ENCODE assay signal across 7 mouse cellular contexts in the genomic region with DNA sequence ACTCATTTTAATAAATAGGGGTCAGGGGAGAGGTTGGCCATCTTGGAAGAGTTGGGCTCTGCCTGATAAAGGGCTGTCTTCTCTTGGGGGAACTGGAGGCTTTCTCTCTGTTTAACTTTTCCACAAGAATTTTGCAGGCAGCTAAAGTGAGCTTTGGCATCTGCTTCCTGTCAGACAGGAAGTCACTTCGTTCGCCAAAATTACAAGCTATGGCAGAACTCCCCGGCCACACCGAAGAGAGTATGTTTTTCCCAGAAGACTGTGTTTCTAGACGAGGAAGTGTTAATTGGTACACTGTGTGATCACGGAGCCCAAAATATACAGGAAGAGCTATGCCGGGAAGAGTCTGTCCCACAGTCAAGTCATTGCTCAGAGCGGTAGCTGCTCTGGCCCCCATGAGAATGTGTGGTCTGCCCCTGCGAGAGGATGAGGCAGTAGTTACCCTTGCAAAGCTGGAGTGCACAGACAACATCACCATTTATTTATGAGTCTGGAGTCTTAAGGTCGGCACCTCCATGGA.
DNase-seq lines count a peak whose midpoint lies in the region; ATAC-seq and TF ChIP-seq lines count a peak whose summit lies in the region.

No protein-coding gene starts in this region.

- 40% methylated on average over 10 of the region's 10 CpGs for WGBS in embryonic facial prominence, embryonic 10.5 days
- 48% methylated on average over 10 of the region's 10 CpGs for WGBS in heart, postnatal 0 days
- WGBS in limb, embryonic 14.5 days: 49% methylated on average over 10 of the region's 10 CpGs

- peak overlapping the region; percentile 68 for H3K27ac ChIP-seq in MEL (ENCODE audit: control insufficient read depth, low read depth, low read length)
- peak overlapping the region; percentile 78 for H3K27ac ChIP-seq in embryonic facial prominence, embryonic 10.5 days (replicated peaks)
- H3K27ac ChIP-seq in heart, postnatal 0 days (ENCODE audit: low read depth): peak overlapping the region; percentile 82
- peak overlapping the region; percentile 28; the same call in 1 of the 2 replicates for H3K27ac ChIP-seq in limb, embryonic 14.5 days (replicated peaks; ENCODE audit: low read depth, low read length)

- no peak for TF ChIP-seq POLR2A in MEL (IDR thresholded peaks at IDR 0.05; ENCODE audit: control insufficient read depth in 1 of 2, insufficient read depth in 1 of 2, low read depth in 1 of 2, low read length in 2 of 2, poor library complexity in 1 of 2)
- TF ChIP-seq POLR2A in limb, embryonic 14.5 days (IDR thresholded peaks at IDR 0.05; ENCODE audit: borderline replicate concordance, extremely low read depth, insufficient read depth, insufficient read length): no peak

- H3K9ac ChIP-seq in MEL (ENCODE audit: control insufficient read depth, low read depth, low read length, poor library complexity, severe bottlenecking): peak overlapping the region; percentile 28; the same call in 1 of the 2 replicates
- H3K9ac ChIP-seq in heart, postnatal 0 days (replicated peaks; ENCODE audit: low read depth, low read length): no peak overlapping the region
- H3K9ac ChIP-seq in limb, embryonic 14.5 days (ENCODE audit: low read depth, low read length, severe bottlenecking): no peak overlapping the region

- H3K4me2 ChIP-seq in heart, postnatal 0 days (ENCODE audit: low read depth, low read length): no peak overlapping the region
- H3K4me2 ChIP-seq in limb, embryonic 14.5 days (replicated peaks; ENCODE audit: low read depth, low read length, severe bottlenecking): no peak overlapping the region

- TF ChIP-seq RAD21 in MEL (IDR thresholded peaks at IDR 0.05; ENCODE audit: low read depth, low read length): no peak

- ATAC-seq in heart, postnatal 0 days (ENCODE audit: insufficient read depth, low read depth): no peak
- ATAC-seq in limb, embryonic 14.5 days (ENCODE audit: low FRiP score, low read depth): no peak

- H3K79me2 ChIP-seq in MEL (ENCODE audit: control insufficient read depth, insufficient read depth, low read length, poor library complexity): no peaks in the 10 kb centered on the region

- no peaks in the 10 kb centered on the region for H3K27me3 ChIP-seq in MEL (ENCODE audit: control insufficient read depth in 1 of 2, insufficient read depth in 2 of 2, low read length in 2 of 2)
- no peaks in the 10 kb centered on the region for H3K27me3 ChIP-seq in embryonic facial prominence, embryonic 10.5 days (replicated peaks; ENCODE audit: low read depth, poor library complexity, severe bottlenecking)
- no peaks in the 10 kb centered on the region for H3K27me3 ChIP-seq in heart, postnatal 0 days (ENCODE audit: control insufficient read depth, insufficient read depth, low read length)
- no peaks in the 10 kb centered on the region for H3K27me3 ChIP-seq in limb, embryonic 14.5 days (ENCODE audit: control insufficient read depth, insufficient read depth, low read length)

- TF ChIP-seq CTCF in MEL (IDR thresholded peaks at IDR 0.05 in 2 of 3, conservative IDR thresholded peaks at IDR 0.05 in 1 of 3; ENCODE audit: control insufficient read depth in 1 of 3, insufficient read depth in 1 of 3, low read depth in 2 of 3, low read length in 3 of 3, poor library complexity in 1 of 3, severe bottlenecking in 1 of 3): no peak
- no peak for TF ChIP-seq CTCF in heart, postnatal 0 days (IDR thresholded peaks at IDR 0.05; ENCODE audit: low read depth)

- no peak overlapping the region for H3K4me3 ChIP-seq in MEL (ENCODE audit: control insufficient read depth in 1 of 2, insufficient read depth in 1 of 2, low read depth in 2 of 2, low read length in 2 of 2)
- H3K4me3 ChIP-seq in embryonic facial prominence, embryonic 10.5 days: peak overlapping the region; percentile 6; the same call in 1 of the 2 replicates
- H3K4me3 ChIP-seq in heart, postnatal 0 days (ENCODE audit: low read depth, low read length): no peak overlapping the region
- no peak overlapping the region for H3K4me3 ChIP-seq in limb, embryonic 14.5 days (replicated peaks; ENCODE audit: low read length)

- H3K36me3 ChIP-seq in MEL (ENCODE audit: control insufficient read depth in 1 of 2, insufficient read depth in 2 of 2, low read length in 2 of 2): peaks cover 0 to 18% of the 10 kb centered on the region in 2 experiments; a peak in 2 of 4 replicates
- H3K36me3 ChIP-seq in embryonic facial prominence, embryonic 10.5 days (replicated peaks): peaks cover 3% of the 10 kb centered on the region; the same call in 1 of the 2 replicates
- no peaks in the 10 kb centered on the region for H3K36me3 ChIP-seq in heart, postnatal 0 days (replicated peaks; ENCODE audit: control insufficient read depth, insufficient read depth, low read length)
- H3K36me3 ChIP-seq in limb, embryonic 14.5 days (ENCODE audit: control insufficient read depth, insufficient read depth, low read length): no peaks in the 10 kb centered on the region

- DNase-seq in MEL (ENCODE audit: low read depth, low spot score): no peak
- DNase-seq in embryonic facial prominence, embryonic 10.5 days (ENCODE audit: low spot score): no peak
- peak; percentile 48 for DNase-seq in heart, postnatal 0 days (ENCODE audit: low spot score)
- DNase-seq in limb, embryonic 14.5 days (ENCODE audit: low spot score): no peak
- DNase-seq in adrenal gland, postnatal 36 days: no peak
- DNase-seq in adrenal gland, adult 18-20 months (ENCODE audit: low spot score in 2 of 2): no peak
- no peak for DNase-seq in retina, embryonic 14.5 days (ENCODE audit: low spot score)

- H3K4me1 ChIP-seq in MEL (ENCODE audit: control insufficient read depth in 1 of 2, insufficient read depth in 2 of 2, low read length in 2 of 2): peaks cover 10 to 31% of the 10 kb centered on the region in 2 experiments
- peaks cover 73% of the 10 kb centered on the region for H3K4me1 ChIP-seq in embryonic facial prominence, embryonic 10.5 days
- H3K4me1 ChIP-seq in heart, postnatal 0 days (ENCODE audit: control insufficient read depth, insufficient read depth): peaks cover 36% of the 10 kb centered on the region
- H3K4me1 ChIP-seq in limb, embryonic 14.5 days (ENCODE audit: control insufficient read depth, insufficient read depth, low read length): peaks cover 55% of the 10 kb centered on the region

- no peaks in the 10 kb centered on the region for H3K9me3 ChIP-seq in MEL (replicated peaks; ENCODE audit: insufficient read depth, low read length)
- H3K9me3 ChIP-seq in embryonic facial prominence, embryonic 10.5 days: no peaks in the 10 kb centered on the region
- no peaks in the 10 kb centered on the region for H3K9me3 ChIP-seq in heart, postnatal 0 days (replicated peaks; ENCODE audit: control insufficient read depth, low read length)
- H3K9me3 ChIP-seq in limb, embryonic 14.5 days (ENCODE audit: control insufficient read depth, low read length): no peaks in the 10 kb centered on the region

- TF ChIP-seq EP300 in MEL (IDR thresholded peaks at IDR 0.05; ENCODE audit: low read depth in 1 of 2, low read length in 2 of 2): no peak
- no peak for TF ChIP-seq EP300 in heart, postnatal 0 days (IDR thresholded peaks at IDR 0.05; ENCODE audit: low read depth)

TF ChIP-seq in MEL, 35 proteins besides CTCF, POLR2A, EP300 and RAD21:
- TF ChIP-seq RCOR1 (IDR thresholded peaks at IDR 0.05; ENCODE audit: low read depth, low read length): no peak
- TF ChIP-seq ZC3H11A (IDR thresholded peaks at IDR 0.05; ENCODE audit: low read depth, low read length): 0 out of 2 replicates have a peak, but pooled peaks have one; percentile 16
- no peak for TF ChIP-seq USF1 (IDR thresholded peaks at IDR 0.05; ENCODE audit: low read depth, low read length)
- no peak for TF ChIP-seq POLR2AphosphoS2 (IDR thresholded peaks at IDR 0.05; ENCODE audit: low read length)
- TF ChIP-seq JUND (IDR thresholded peaks at IDR 0.05; ENCODE audit: low read depth, low read length): no peak
TF ChIP-seq in MEL: peak in this region for 1.

Comparison
In these comparisons a context has a peak if more than half of its experiments do, and no peak if none do; other contexts are left out.
1. H3K27ac ChIP-seq: peak in every context shown above with its lines; median percentile 82 in heart, postnatal 0 days; 78 in embryonic facial prominence, embryonic 10.5 days; 68 in MEL; 28 in limb, embryonic 14.5 days.